Mouse (Mus musculus): ENCODE data around the gene Zfp385a. TPM values are rescaled to one million over a fixed set of nuclear protein-coding genes. Genes with fewer than 3 reads are reported as not detected.
A peak's percentile ranks its signal among the peaks of the same experiment; 100 is the strongest.

Gene Zfp385a
- total RNA-seq, 2 experiments from 2014 or later: 47.5 to 51.2 TPM

GRCm38 (mm10) chr15:103317120-103317519 lies 22.8 kb downstream of the Zfp385a start:
- intact Hi-C loops (cut with DNase I): loop anchor here (10.0 kb wide), 1 partner anchor 332 kb away; no protein-coding TSS in a partner anchor
- no peak for DNase-seq (ENCODE audit: extremely low spot score in 1 of 2, low spot score in 2 of 2)

- intact Hi-C loops (cut with DNase I): loop anchor here (10.0 kb wide), 1 partner anchor 331 kb away; no protein-coding TSS in a partner anchor
- no peak for DNase-seq (ENCODE audit: extremely low spot score in 1 of 2, low spot score in 2 of 2)
These were observed 23.7 kb downstream of the Zfp385a start for GRCm38 (mm10) chr15:103315979-103316776.

- DNase-seq (ENCODE audit: extremely low spot score in 1 of 2, low spot score in 2 of 2): peak in 1 of 2 experiments; percentile 87
- intact Hi-C loops (cut with DNase I): loop anchor here (10.0 kb wide), 1 partner anchor 330 kb away; no protein-coding TSS in a partner anchor
These were observed 24.8 kb downstream of the Zfp385a start for GRCm38 (mm10) chr15:103315011-103315502.

- DNase-seq (ENCODE audit: extremely low spot score in 1 of 2, low spot score in 2 of 2): no peak
- intact Hi-C loops (cut with DNase I): loop anchor here (10.0 kb wide), 1 partner anchor 329 kb away; no protein-coding TSS in a partner anchor
These were observed 25.7 kb downstream of the Zfp385a start for GRCm38 (mm10) chr15:103314181-103314580.

- DNase-seq (ENCODE audit: extremely low spot score in 1 of 2, low spot score in 2 of 2): peak in 1 of 2 experiments; percentile 81
- intact Hi-C loops (cut with DNase I): loop anchor here (2.0 to 10.0 kb wide), 2 partner anchors 129 to 329 kb away; no protein-coding TSS in a partner anchor
These were observed 26.3 kb downstream of the Zfp385a start for GRCm38 (mm10) chr15:103313495-103314095.

- intact Hi-C loops (cut with DNase I): loop anchor here (10.0 kb wide), 1 partner anchor 326 kb away; no protein-coding TSS in a partner anchor
- no peak for DNase-seq (ENCODE audit: extremely low spot score in 1 of 2, low spot score in 2 of 2)
These were observed 29.5 kb downstream of the Zfp385a start, which contains the start of gene Gpr84 for GRCm38 (mm10) chr15:103310365-103310910. Gene Gpr84 (minus strand): TSS chr15:103310612.

- intact Hi-C loops (cut with DNase I): no loop called here
- no peak for DNase-seq (ENCODE audit: extremely low spot score in 1 of 2, low spot score in 2 of 2)
These were observed 30.9 kb downstream of the Zfp385a start for GRCm38 (mm10) chr15:103308876-103309580.

GRCm38 (mm10) chr15:103308056-103308875 lies 31.6 kb downstream of the Zfp385a start:
- DNase-seq (ENCODE audit: extremely low spot score in 1 of 2, low spot score in 2 of 2): no peak
- intact Hi-C loops (cut with DNase I): no loop called here

- intact Hi-C loops (cut with DNase I): loop anchor here (2.0 kb wide), 2 partner anchors 22 to 60 kb away; no protein-coding TSS in a partner anchor
- peak; percentile 90 to 91 for DNase-seq (ENCODE audit: extremely low spot score in 1 of 2, low spot score in 2 of 2)
These were observed 32.8 kb downstream of the Zfp385a start for GRCm38 (mm10) chr15:103307125-103307524.

- no peak for DNase-seq (ENCODE audit: extremely low spot score in 1 of 2, low spot score in 2 of 2)
- intact Hi-C loops (cut with DNase I): loop anchor here (2.0 kb wide), 2 partner anchors 21 to 59 kb away; no protein-coding TSS in a partner anchor
These were observed 33.9 kb downstream of the Zfp385a start for GRCm38 (mm10) chr15:103305792-103306645.

GRCm38 (mm10) chr15:103305070-103305678 lies 34.7 kb downstream of the Zfp385a start:
- intact Hi-C loops (cut with DNase I): no loop called here
- peak; percentile 97 to 99 for DNase-seq (ENCODE audit: extremely low spot score in 1 of 2, low spot score in 2 of 2)

GRCm38 (mm10) chr15:103304616-103304969 lies 35.3 kb downstream of the Zfp385a start:
- intact Hi-C loops (cut with DNase I): no loop called here
- no peak for DNase-seq (ENCODE audit: extremely low spot score in 1 of 2, low spot score in 2 of 2)

GRCm38 (mm10) chr15:103303916-103304615 lies 35.8 kb downstream of the Zfp385a start:
- no peak for DNase-seq (ENCODE audit: extremely low spot score in 1 of 2, low spot score in 2 of 2)
- intact Hi-C loops (cut with DNase I): no loop called here

GRCm38 (mm10) chr15:103302341-103303021 lies 37.4 kb downstream of the Zfp385a start:
- intact Hi-C loops (cut with DNase I): no loop called here
- DNase-seq (ENCODE audit: extremely low spot score in 1 of 2, low spot score in 2 of 2): no peak

- DNase-seq (ENCODE audit: extremely low spot score in 1 of 2, low spot score in 2 of 2): no peak
- intact Hi-C loops (cut with DNase I): no loop called here
These were observed 38.1 kb downstream of the Zfp385a start for GRCm38 (mm10) chr15:103301547-103302340.
